Mouse (Mus musculus) stomach, embryonic 16.5 days (tissue): ENCODE results near the gene Xk. TPM values are rescaled to one million over a fixed set of nuclear protein-coding genes. Genes with fewer than 3 reads are reported as not detected.

ENCODE experiments used
- ATAC-seq: fragments of 200-750 bp; cut with Nextera tagmentation; 2 replicates; pipeline ENCODE4 v1.8.0; 2017; ENCODE audit warnings: moderate number of reproducible peaks, moderate TSS enrichment; ENCODE audit not compliant: insufficient read depth, low FRiP score
- H3K27ac ChIP-seq: fragments of 300-500 bp; sonication (generic); 2 replicates; pipeline ENCODE4 v1.5.1; 2014; ENCODE audit warnings: low read length
- H3K27me3 ChIP-seq: fragments of 300-500 bp; sonication (generic); 2 replicates; pipeline ENCODE4 v1.6.1; 2014; ENCODE audit warnings: low read length, control low read depth, mixed read lengths; ENCODE audit not compliant: control insufficient read depth, insufficient read depth
- H3K36me3 ChIP-seq: fragments of 300-500 bp; sonication (generic); 2 replicates; pipeline ENCODE4 v1.6.1; 2014; ENCODE audit warnings: low read length; ENCODE audit not compliant: control insufficient read depth, insufficient read depth
- H3K4me1 ChIP-seq: fragments of 300-500 bp; sonication (generic); 2 replicates; pipeline ENCODE4 v1.6.1; 2014; ENCODE audit warnings: low read length, control low read depth, mixed read lengths; ENCODE audit not compliant: control insufficient read depth, insufficient read depth
- H3K4me2 ChIP-seq: fragments of 300-500 bp; sonication (generic); 2 replicates; pipeline ENCODE4 v1.6.1; 2014; ENCODE audit warnings: low read depth, low read length, mixed read lengths
- H3K4me3 ChIP-seq: fragments of 300-500 bp; sonication (generic); replicated peaks from 2 replicates; pipeline ENCODE4 v1.5.1; 2014; ENCODE audit warnings: mild to moderate bottlenecking, low read length
- H3K9ac ChIP-seq: fragments of 300-500 bp; sonication (generic); 2 replicates; pipeline ENCODE4 v1.6.1; 2014; ENCODE audit warnings: low read length
- H3K9me3 ChIP-seq: fragments of 300-500 bp; sonication (generic); replicated peaks from 2 replicates; pipeline ENCODE4 v1.6.1; 2016; ENCODE audit warnings: low read length, control low read depth; ENCODE audit not compliant: control insufficient read depth
- WGBS: fragments of 180-500 bp; shearing (Covaris S2); extraction: QIAGEN DNeasy Blood & Tissue Kit; methylation state at CpG from one replicate; pipeline ENCODE4 v1.1.7; 2014; 5-methylcytosine and 5-hydroxymethylcytosine counted together
- polyA plus RNA-seq: library from polyadenylated mRNA; unstranded; fragments of >200 nt; fragmentation: Nextera tagmentation; extraction: Ambion mirVana; gene quantifications from 2 replicates; pipeline ENCODE4 v1.2.1, GENCODE M21; 2015

The Xk gene
- polyA plus RNA-seq: 5.1 and 5.5 TPM in 2 replicates

DNA sequence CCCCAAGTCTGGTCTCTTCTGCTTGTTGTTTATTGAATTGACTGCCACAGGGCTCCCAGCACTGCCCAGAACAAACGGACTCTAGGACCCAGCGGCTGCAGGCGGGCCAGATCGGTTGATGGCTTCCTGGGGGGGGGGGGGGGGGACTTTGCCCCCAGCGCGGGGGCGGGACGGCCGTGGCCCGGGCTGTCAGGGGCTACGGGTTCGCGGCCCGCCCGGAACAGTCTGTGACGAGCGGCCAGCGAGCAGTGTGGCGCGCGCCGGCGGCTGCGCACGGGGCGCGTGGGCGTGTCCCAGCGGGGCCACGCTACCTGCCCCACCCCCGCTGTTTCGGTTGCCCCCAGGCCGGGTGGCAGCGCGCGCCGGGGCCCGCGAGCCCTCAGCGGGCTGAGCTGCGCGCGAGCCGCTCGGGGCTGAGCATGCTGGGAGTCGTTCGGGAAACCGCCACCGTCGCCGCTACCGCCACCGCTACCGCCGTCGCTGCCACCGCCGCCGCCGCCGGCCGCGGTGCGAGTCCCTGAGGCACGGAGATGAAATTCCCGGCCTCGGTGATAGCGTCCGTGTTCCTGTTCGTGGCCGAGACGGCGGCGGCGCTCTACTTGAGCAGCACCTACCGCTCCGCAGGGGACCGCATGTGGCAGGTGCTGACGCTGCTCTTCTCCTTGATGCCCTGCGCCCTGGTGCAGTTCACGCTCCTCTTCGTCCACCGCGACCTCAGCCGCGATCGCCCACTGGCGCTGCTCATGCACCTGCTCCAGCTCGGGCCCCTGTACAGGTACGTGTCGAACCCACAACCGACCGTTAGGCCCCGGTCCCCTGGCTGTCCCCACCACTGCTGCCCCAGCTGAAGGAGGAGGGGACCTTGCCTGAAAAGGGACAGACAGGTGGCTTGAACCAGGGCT lies at the start of gene Xk:
Gene Xk, plus strand, starts transcription at position 297 of the 902 bp plus-strand sequence.
- 8% methylated on average over 61 of the region's 94 CpGs for WGBS

DNA sequence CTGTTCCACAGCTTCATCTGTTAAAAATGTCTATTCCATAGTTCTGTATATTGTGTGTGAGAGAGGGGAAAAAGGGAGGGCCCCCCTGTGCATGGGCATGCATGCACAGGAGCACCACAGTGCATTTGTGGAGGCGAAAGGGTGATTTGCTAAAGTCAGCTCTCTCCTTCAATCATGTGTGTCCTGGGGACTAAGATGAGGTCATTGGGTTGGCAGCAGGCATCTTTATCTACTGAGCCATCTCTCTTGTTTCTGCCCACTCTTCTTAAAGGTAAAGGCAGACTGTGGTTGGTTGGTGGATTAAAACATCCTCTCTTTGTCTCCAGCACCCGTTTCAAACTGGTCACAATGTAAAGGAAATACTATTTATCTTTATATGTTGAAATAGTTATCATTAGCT lies 45.5 kb upstream of the Xk start:
- 60% methylated on average over 2 of the region's 2 CpGs for WGBS
- Histone ChIP-seq H3K36me3 (no peaks in the 10 kb centered on the region), H3K27ac (no peak overlapping the region), H3K27me3 (no peaks in the 10 kb centered on the region), H3K4me3 (no peak overlapping the region), H3K4me2 (no peak overlapping the region), H3K9ac (no peak overlapping the region), H3K4me1 (no peaks in the 10 kb centered on the region), H3K9me3 (no peaks in the 10 kb centered on the region)
- no peak for ATAC-seq

More for the DNA sequence above, at the start of gene Xk:
- H3K4me1 ChIP-seq: no peaks in the 10 kb centered on the region; the same call in 1 of the 2 replicates
- peak within 1 kb of the TSS; percentile 71 for H3K9ac ChIP-seq
- H3K9me3 ChIP-seq: no peaks in the 10 kb centered on the region
- H3K27me3 ChIP-seq: no peaks in the 10 kb centered on the region
- H3K4me2 ChIP-seq: peak within 1 kb of the TSS; percentile 51
- H3K4me3 ChIP-seq: peak within 1 kb of the TSS; percentile 57
- H3K27ac ChIP-seq: peak within 1 kb of the TSS; percentile 70
- peak; percentile 92 for ATAC-seq
- no peaks in the 10 kb centered on the region for H3K36me3 ChIP-seq

DNA sequence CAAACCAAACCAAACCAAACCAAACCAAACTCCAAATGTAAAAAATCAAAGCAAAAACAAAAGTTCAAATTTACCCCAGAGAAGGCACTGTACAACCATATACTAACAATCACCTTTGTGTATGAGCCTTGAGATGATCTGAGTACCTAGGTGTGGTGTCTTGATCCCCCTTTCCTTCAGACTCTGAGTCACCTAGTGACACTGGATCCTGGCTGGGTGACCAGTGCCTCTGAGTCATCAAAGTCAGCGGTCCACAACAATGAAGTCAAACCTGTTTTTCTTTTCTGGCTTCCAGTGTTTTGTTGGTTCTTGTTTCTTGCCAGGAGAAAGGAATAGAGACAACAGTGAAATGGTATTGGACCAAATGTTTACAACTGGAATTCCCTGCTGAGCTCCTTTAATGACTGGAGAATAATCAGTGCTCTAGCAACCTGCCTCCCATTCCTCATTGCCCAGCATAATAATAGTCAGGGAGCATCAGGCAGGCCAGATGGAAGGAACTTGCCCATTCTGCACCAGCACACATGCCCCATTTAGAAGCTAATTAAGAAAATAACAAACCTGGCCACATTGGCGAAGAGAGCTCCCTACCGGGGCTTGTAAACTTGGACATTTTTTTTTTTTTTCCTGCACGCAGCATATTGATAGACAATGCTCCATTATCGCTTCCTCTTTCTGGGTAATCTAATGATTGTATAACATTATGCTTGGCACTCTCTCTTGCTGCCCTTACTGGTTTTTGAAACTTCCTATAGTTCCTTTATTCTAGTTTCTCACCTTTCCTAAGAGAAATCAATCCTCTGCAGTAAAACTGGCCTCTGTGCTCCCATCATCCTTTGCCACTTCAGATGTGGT lies 31.6 kb upstream of the Xk start:
- Histone ChIP-seq H3K4me1 (peaks cover 3% of the 10 kb centered on the region; the same call in 1 of the 2 replicates), H3K27me3 (no peaks in the 10 kb centered on the region), H3K4me3 (no peak overlapping the region), H3K9me3 (no peaks in the 10 kb centered on the region), H3K4me2 (no peak overlapping the region), H3K27ac (no peak overlapping the region), H3K9ac (no peak overlapping the region), H3K36me3 (no peaks in the 10 kb centered on the region)
- no peak for ATAC-seq
- WGBS: 70% methylated on average over 5 of the region's 5 CpGs

DNA sequence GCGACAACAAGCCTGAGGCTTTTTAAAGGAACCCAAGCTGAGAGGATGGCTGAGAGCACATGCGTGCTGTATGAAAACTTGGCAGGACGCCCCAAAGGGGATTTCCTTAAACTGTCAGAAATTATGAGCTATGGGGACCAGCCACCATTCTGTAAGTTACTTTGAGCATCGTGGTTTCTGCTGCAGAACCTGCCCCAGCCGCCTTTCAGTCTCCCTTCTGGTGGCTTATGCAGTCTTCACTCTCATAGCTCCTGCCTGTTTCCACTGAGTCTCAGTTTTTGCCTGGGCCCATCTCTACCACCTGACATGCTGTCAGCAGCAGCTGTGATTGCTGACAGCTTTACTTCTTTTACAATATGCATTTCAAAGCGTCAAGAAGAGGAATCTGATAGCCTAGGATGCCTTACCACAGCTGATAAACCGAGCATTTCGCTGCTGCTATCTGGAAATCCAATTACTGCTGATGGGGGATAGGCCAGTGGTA lies 29.1 kb upstream of the Xk start:
- H3K27me3 ChIP-seq: no peaks in the 10 kb centered on the region
- no peak overlapping the region for H3K27ac ChIP-seq
- 38% methylated on average over 8 of the region's 8 CpGs for WGBS
- ATAC-seq: peak; percentile 64; the same call in 1 of the 2 replicates
- H3K4me3 ChIP-seq: no peak overlapping the region
- no peaks in the 10 kb centered on the region for H3K9me3 ChIP-seq
- no peak overlapping the region for H3K9ac ChIP-seq
- H3K36me3 ChIP-seq: no peaks in the 10 kb centered on the region
- peaks cover 3% of the 10 kb centered on the region; the same call in 1 of the 2 replicates for H3K4me1 ChIP-seq
- no peak overlapping the region for H3K4me2 ChIP-seq

DNA sequence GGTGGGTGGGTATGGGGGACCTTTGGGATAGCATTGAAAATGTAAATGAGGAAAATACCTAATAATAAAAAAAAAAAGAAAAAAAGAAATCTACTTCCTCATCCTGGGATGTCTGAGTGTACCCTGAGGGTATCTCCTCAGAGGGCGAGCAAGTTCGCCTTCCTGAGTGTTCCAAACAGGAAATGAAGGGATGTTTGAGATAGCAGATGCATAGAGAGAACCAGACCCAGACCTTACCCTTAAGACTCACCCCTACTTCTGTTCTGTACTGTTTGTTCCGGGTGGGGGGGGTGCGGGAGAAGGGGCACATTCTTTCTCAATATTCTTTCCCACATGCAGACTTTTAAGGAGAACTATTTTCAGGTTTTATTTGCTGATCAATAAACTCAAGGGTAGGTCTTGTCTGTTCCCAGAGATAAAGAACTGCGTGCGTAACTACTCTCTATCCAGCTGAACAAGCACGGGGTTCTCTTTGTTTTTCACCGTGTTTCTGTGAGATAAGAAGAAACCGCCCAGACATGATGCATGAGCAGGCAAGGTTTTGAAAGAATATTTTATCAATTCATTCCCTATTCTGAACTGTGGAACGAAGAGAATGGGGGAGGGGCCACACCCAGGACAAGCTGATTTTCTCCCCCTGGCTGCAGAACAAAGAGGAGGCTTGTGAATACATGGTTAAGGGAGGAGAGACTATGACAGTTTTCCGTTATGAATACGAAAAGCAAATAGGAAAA lies 27.8 kb upstream of the Xk start:
- H3K4me1 ChIP-seq: peaks cover 3% of the 10 kb centered on the region; the same call in 1 of the 2 replicates
- no peaks in the 10 kb centered on the region for H3K9me3 ChIP-seq
- no peaks in the 10 kb centered on the region for H3K27me3 ChIP-seq
- WGBS: 51% methylated on average over 12 of the region's 12 CpGs
- no peaks in the 10 kb centered on the region for H3K36me3 ChIP-seq
- no peak overlapping the region for H3K4me2 ChIP-seq
- no peak overlapping the region for H3K27ac ChIP-seq
- H3K9ac ChIP-seq: no peak overlapping the region
- ATAC-seq: peak; percentile 56
- no peak overlapping the region for H3K4me3 ChIP-seq

DNA sequence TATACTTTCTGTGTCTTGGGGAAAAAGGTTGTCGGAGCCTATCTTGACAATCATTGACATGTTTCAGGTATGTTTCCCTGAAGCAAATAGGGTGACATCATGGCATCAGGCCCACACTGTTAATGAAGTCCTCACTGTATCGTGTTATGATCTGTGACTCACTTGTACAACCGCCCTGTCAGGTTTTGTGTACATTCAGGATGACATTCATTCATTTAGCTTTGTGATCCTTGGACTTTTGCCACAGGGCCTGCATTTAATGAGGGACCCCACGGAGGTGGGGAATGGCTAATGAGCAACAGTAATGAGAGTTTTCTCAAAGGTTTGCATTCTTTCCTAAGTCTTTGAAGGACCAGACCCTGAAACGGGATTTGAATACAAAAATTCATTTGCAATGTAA lies 23.6 kb upstream of the Xk start:
- WGBS: 41% methylated on average over 5 of the region's 5 CpGs
- no peaks in the 10 kb centered on the region for H3K4me1 ChIP-seq
- no peak overlapping the region for H3K9ac ChIP-seq
- H3K4me3 ChIP-seq: no peak overlapping the region
- peak overlapping the region; percentile 51 for H3K27ac ChIP-seq
- no peaks in the 10 kb centered on the region for H3K27me3 ChIP-seq
- H3K36me3 ChIP-seq: no peaks in the 10 kb centered on the region
- no peaks in the 10 kb centered on the region for H3K9me3 ChIP-seq
- peak; percentile 50; the same call in 1 of the 2 replicates for ATAC-seq
- no peak overlapping the region for H3K4me2 ChIP-seq

DNA sequence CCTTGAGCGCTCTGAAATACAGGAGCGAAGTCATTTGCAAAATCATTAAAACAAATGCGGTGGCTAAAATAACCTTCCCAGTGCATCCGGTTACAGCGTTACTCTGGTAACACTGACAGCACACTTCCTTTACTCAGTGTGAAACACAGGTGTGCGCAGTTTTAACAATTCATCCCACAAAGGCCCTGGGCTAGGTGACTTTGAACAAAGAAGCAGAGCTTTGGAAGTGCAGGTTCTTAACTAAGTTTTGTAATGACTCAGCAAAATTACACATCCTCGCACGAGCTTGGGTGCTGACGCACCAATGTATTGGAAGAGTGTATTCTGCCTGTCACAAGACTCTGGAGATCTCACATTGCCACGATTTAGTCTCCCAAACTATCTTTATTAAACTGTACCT lies 18.6 kb upstream of the Xk start:
- no peak for ATAC-seq
- H3K4me3 ChIP-seq: no peak overlapping the region
- H3K4me2 ChIP-seq: no peak overlapping the region
- 68% methylated on average over 10 of the region's 10 CpGs for WGBS
- H3K9me3 ChIP-seq: no peaks in the 10 kb centered on the region
- no peaks in the 10 kb centered on the region for H3K4me1 ChIP-seq
- no peak overlapping the region for H3K9ac ChIP-seq
- no peaks in the 10 kb centered on the region for H3K36me3 ChIP-seq
- H3K27ac ChIP-seq: no peak overlapping the region
- H3K27me3 ChIP-seq: no peaks in the 10 kb centered on the region

DNA sequence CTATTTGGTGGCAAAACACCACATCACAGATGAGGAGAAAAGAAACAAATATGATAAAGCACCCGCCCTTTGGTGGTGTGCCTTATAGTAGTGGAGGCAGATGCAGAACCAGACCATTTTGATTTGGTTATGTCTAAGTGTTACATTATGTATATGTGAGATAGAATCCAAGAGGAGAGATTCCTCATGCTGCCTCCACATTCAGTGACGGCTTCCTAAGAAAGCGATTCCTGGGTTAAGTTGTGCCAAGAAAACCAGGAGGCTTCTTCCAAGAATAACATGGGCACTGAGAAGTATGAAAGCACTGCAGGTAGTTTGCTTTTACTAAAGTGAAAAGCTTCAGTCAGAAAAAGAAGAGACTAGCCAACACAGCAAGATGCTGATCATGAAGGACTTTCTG lies 17.7 kb upstream of the Xk start:
- Histone ChIP-seq H3K4me1 (no peaks in the 10 kb centered on the region), H3K36me3 (no peaks in the 10 kb centered on the region), H3K27me3 (no peaks in the 10 kb centered on the region), H3K4me3 (no peak overlapping the region), H3K9ac (no peak overlapping the region), H3K9me3 (no peaks in the 10 kb centered on the region), H3K27ac (no peak overlapping the region), H3K4me2 (no peak overlapping the region)
- 87% methylated on average over 3 of the region's 3 CpGs for WGBS
- no peak for ATAC-seq
